Mouse (Mus musculus) MEL (cell line): ENCODE data around the gene Nacc2. TPM values are rescaled to one million over a fixed set of nuclear protein-coding genes. Genes with fewer than 3 reads are reported as not detected.

Experiments
- DNase-seq: peaks from one replicate; pipeline ENCODE4 v3.0.0; 2011; ENCODE audit warnings: low read depth, low spot score
- H3K27ac ChIP-seq: 2 replicates; pipeline ENCODE4 v1.5.1; 2012; ENCODE audit warnings: low read depth, mild to moderate bottlenecking, control low read depth, low read length, moderate library complexity; ENCODE audit not compliant: control insufficient read depth
- H3K27me3 ChIP-seq, 2 experiments: fragments of 150-350 bp in 1 of 2; sonication (generic) in 1 of 2; 2 replicates each; pipeline ENCODE4 v1.6.1; 2012; ENCODE audit warnings: low read length in 2 of 2, mild to moderate bottlenecking in 2 of 2, improper control_type of control experiment in 1 of 2, moderate library complexity in 1 of 2; ENCODE audit not compliant: insufficient read depth in 2 of 2, control insufficient read depth in 1 of 2
- H3K36me3 ChIP-seq, 2 experiments: 2 replicates each; pipeline ENCODE4 v1.6.1; 2012 to 2014; ENCODE audit warnings: low read length in 2 of 2, improper control_type of control experiment in 1 of 2, inconsistent platforms in 1 of 2, mild to moderate bottlenecking in 1 of 2; ENCODE audit not compliant: insufficient read depth in 2 of 2, control insufficient read depth in 1 of 2
- H3K4me1 ChIP-seq, 2 experiments: fragments of 150-350 bp in 1 of 2; sonication (generic) in 1 of 2; 2 replicates each; pipeline ENCODE4 v1.6.1; 2012; ENCODE audit warnings: low read length in 2 of 2, improper control_type of control experiment in 1 of 2, mild to moderate bottlenecking in 1 of 2; ENCODE audit not compliant: insufficient read depth in 2 of 2, control insufficient read depth in 1 of 2
- H3K4me3 ChIP-seq, 2 experiments: fragments of 150-350 bp in 1 of 2; sonication (generic) in 1 of 2; 2 replicates each; pipeline ENCODE4 v1.5.1; 2012; ENCODE audit warnings: low read depth in 2 of 2, low read length in 2 of 2, mild to moderate bottlenecking in 2 of 2, moderate library complexity in 2 of 2, control low read depth in 1 of 2, improper control_type of control experiment in 1 of 2; ENCODE audit not compliant: control insufficient read depth in 1 of 2, insufficient read depth in 1 of 2
- H3K79me2 ChIP-seq: 2 replicates; pipeline ENCODE4 v1.6.1; 2012; ENCODE audit warnings: mild to moderate bottlenecking, low read length, moderate library complexity; ENCODE audit not compliant: control insufficient read depth, poor library complexity, insufficient read depth
- H3K9ac ChIP-seq: 2 replicates; pipeline ENCODE4 v1.6.1; 2012; ENCODE audit warnings: low read depth, mild to moderate bottlenecking, control low read depth, low read length, moderate library complexity; ENCODE audit not compliant: control insufficient read depth, poor library complexity, severe bottlenecking
- H3K9me3 ChIP-seq: fragments of 150-350 bp; sonication (generic); replicated peaks from 2 replicates; pipeline ENCODE4 v1.6.1; 2012; ENCODE audit warnings: mild to moderate bottlenecking, low read length, improper control_type of control experiment, moderate library complexity; ENCODE audit not compliant: insufficient read depth
- CHD1 ChIP-seq: IDR thresholded peaks from 2 replicates; pipeline ENCODE4 v1.6.1; 2012; ENCODE audit warnings: low read depth, mild to moderate bottlenecking, inconsistent platforms, low read length, improper control_type of control experiment
- E2F4 ChIP-seq: IDR thresholded peaks from 2 replicates; pipeline ENCODE4 v1.6.1; 2011; ENCODE audit warnings: low read depth, low read length, improper control_type of control experiment, borderline replicate concordance
- ELF1 ChIP-seq: IDR thresholded peaks from 2 replicates; pipeline ENCODE4 v1.6.1; 2014; ENCODE audit warnings: low read depth, mild to moderate bottlenecking, inconsistent platforms, low read length, improper control_type of control experiment, moderate library complexity
- EP300 ChIP-seq, 2 experiments: IDR thresholded peaks; 2 replicates each; pipeline ENCODE4 v1.6.1; 2011; ENCODE audit warnings: improper control_type of control experiment in 2 of 2, low read length in 2 of 2, low read depth in 1 of 2, mild to moderate bottlenecking in 1 of 2
- JUND ChIP-seq: IDR thresholded peaks from 2 replicates; pipeline ENCODE4 v1.6.1; 2011; ENCODE audit warnings: low read depth, mild to moderate bottlenecking, improper control_type of control experiment, low read length
- MAX ChIP-seq: IDR thresholded peaks from 2 replicates; pipeline ENCODE4 v1.6.1; 2011; ENCODE audit warnings: low read length, improper control_type of control experiment
- MAZ ChIP-seq: IDR thresholded peaks from 2 replicates; pipeline ENCODE4 v1.6.1; 2012; ENCODE audit warnings: low read depth, mild to moderate bottlenecking, inconsistent platforms, low read length, improper control_type of control experiment
- MEF2A ChIP-seq: IDR thresholded peaks from 2 replicates; pipeline ENCODE4 v1.6.1; 2014; ENCODE audit warnings: low read depth, mild to moderate bottlenecking, inconsistent platforms, low read length, improper control_type of control experiment; ENCODE audit not compliant: poor library complexity, insufficient replicate concordance, severe bottlenecking; ENCODE audit errors: extremely low read depth
- MXI1 ChIP-seq: IDR thresholded peaks from 2 replicates; pipeline ENCODE4 v1.6.1; 2011; ENCODE audit warnings: mild to moderate bottlenecking, low read depth, low read length, improper control_type of control experiment
- MYB ChIP-seq: IDR thresholded peaks from 2 replicates; pipeline ENCODE4 v1.6.1; 2011; ENCODE audit warnings: mild to moderate bottlenecking, low read depth, low read length, improper control_type of control experiment
- NRF1 ChIP-seq: IDR thresholded peaks from 2 replicates; pipeline ENCODE4 v1.6.1; 2014; ENCODE audit warnings: low read depth, mild to moderate bottlenecking, inconsistent platforms, low read length, improper control_type of control experiment, moderate library complexity; ENCODE audit not compliant: poor library complexity, insufficient read depth, severe bottlenecking
- POLR2AphosphoS2 ChIP-seq: IDR thresholded peaks from 2 replicates; pipeline ENCODE4 v1.6.1; 2011; ENCODE audit warnings: low read length, improper control_type of control experiment
- RCOR1 ChIP-seq: IDR thresholded peaks from 2 replicates; pipeline ENCODE4 v1.6.1; 2012; ENCODE audit warnings: low read depth, mild to moderate bottlenecking, inconsistent platforms, low read length, improper control_type of control experiment
- SIN3A ChIP-seq: IDR thresholded peaks from 2 replicates; pipeline ENCODE4 v1.6.1; 2012; ENCODE audit warnings: low read length, improper control_type of control experiment, inconsistent platforms
- TAL1 ChIP-seq: IDR thresholded peaks from 2 replicates; pipeline ENCODE4 v1.6.1; 2012; ENCODE audit warnings: mild to moderate bottlenecking, inconsistent platforms, low read length, moderate library complexity, mixed read lengths
- TBP ChIP-seq: IDR thresholded peaks from 2 replicates; pipeline ENCODE4 v1.8.0; 2011; ENCODE audit warnings: low read depth, low read length, improper control_type of control experiment
- USF2 ChIP-seq, 2 experiments: IDR thresholded peaks; 2 replicates each; pipeline ENCODE4 v1.6.1; 2011 to 2012; ENCODE audit warnings: improper control_type of control experiment in 2 of 2, low read length in 2 of 2, borderline replicate concordance in 1 of 2, inconsistent platforms in 1 of 2, low read depth in 1 of 2, mild to moderate bottlenecking in 1 of 2; ENCODE audit not compliant: insufficient read depth in 1 of 2
- ZC3H11A ChIP-seq: IDR thresholded peaks from 2 replicates; pipeline ENCODE4 v1.6.1; 2012; ENCODE audit warnings: low read depth, mild to moderate bottlenecking, inconsistent platforms, low read length, improper control_type of control experiment
- ZKSCAN1 ChIP-seq: IDR thresholded peaks from 2 replicates; pipeline ENCODE4 v1.6.1; 2012; ENCODE audit warnings: low read depth, mild to moderate bottlenecking, inconsistent platforms, low read length, improper control_type of control experiment, moderate library complexity
- ZNF384 ChIP-seq: IDR thresholded peaks from 2 replicates; pipeline ENCODE4 v1.6.1; 2012; ENCODE audit warnings: low read depth, mild to moderate bottlenecking, inconsistent platforms, low read length, improper control_type of control experiment
- polyA plus RNA-seq, 2 experiments: library from polyadenylated mRNA; stranded (reverse) in 1 of 2; unstranded in 1 of 2; fragments of >175 nt in 1 of 2; fragments of >200 nt in 1 of 2; gene quantifications; 2 replicates each; pipeline versions ENCODE4 v1.2.1 to v1.2.4; 2012; ENCODE audit warnings: low replicate concordance in 2 of 2, low read depth in 1 of 2; ENCODE audit not compliant: insufficient read length in 2 of 2, insufficient read depth in 1 of 2, missing spikeins in 1 of 2
- total RNA-seq: library from RNA; depleted of rRNA; stranded (reverse); fragments of 300-350 nt; gene quantifications from 2 replicates; pipeline ENCODE4 v1.2.3, GENCODE M21; 2012

Nacc2 gene
- total and polyA plus RNA-seq, 3 experiments = 0.19 to 1.7 TPM; not detected in 1

DNA sequence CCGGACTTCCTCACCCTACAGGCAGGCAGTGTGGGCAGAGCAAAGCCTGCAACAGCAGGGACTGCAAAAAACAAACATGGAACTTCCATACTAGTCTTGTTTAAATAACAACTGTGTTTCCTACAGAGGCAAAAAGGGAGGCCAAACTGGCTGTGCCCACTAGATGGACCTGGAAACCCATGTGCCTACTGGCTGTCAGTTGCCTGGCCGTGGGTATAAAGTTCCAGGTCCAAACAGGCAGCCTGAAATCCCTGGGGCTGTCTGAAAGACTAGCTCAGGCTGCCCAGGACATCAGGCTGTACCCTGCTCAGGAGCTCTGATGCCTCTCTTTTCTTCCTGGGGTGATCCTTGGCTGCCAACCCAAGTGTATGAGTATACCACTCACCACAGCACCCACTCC, 8.3 kb upstream of the Nacc2 start:
- H3K4me1 ChIP-seq = no peaks in the 10 kb centered on the region
- H3K27ac ChIP-seq = no peak overlapping the region
- H3K79me2 ChIP-seq = no peaks in the 10 kb centered on the region
- no peaks in the 10 kb centered on the region for H3K27me3 ChIP-seq
- no peak overlapping the region for H3K4me3 ChIP-seq
- TF ChIP-seq TAL1 = no peak
- TF ChIP-seq NRF1 = no peak
- TF ChIP-seq POLR2AphosphoS2 = no peak
- no peak for TF ChIP-seq CHD1
- TF ChIP-seq SIN3A = no peak
- TF ChIP-seq ZC3H11A = no peak
- no peak for TF ChIP-seq MEF2A
- no peak for TF ChIP-seq MXI1
- TF ChIP-seq ZNF384 = no peak
- no peak for TF ChIP-seq EP300 (IDR thresholded peaks at IDR 0.05; ENCODE audit: low read depth in 1 of 2, low read length in 2 of 2)
- no peak for TF ChIP-seq MAX
- TF ChIP-seq E2F4 = no peak
- no peak for TF ChIP-seq TBP
- TF ChIP-seq JUND = no peak
- no peak for TF ChIP-seq MAZ
- TF ChIP-seq ZKSCAN1 = no peak
- TF ChIP-seq ELF1 = no peak
- no peak for TF ChIP-seq MYB
- no peaks in the 10 kb centered on the region for H3K36me3 ChIP-seq
- no peaks in the 10 kb centered on the region for H3K9me3 ChIP-seq
- no peak overlapping the region for H3K9ac ChIP-seq
- no peak for DNase-seq

DNA sequence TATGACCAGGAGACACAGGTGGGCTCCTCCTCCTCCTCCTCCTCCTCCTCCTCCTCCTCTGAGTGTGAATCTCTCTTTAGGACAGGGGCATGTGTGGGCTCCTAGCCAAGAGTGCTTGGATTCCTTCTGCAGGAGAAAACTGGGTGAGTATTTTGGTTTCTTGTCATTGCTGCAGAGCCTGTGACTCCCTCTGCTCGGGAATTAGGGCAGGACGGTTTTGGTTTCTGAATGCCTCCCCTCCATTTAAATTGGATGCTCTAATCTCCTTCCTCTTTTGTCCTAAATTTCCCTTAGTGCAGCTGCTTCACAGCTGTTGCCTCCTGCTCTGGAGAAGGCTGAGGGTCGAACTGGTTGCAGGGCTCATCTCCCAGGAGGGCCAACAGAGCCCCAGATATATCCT, 6.9 kb upstream of the Nacc2 start:
- Histone ChIP-seq H3K27me3 (no peaks in the 10 kb centered on the region), H3K4me3 (no peak overlapping the region), H3K9ac (no peak overlapping the region), H3K79me2 (no peaks in the 10 kb centered on the region), H3K27ac (no peak overlapping the region), H3K36me3 (no peaks in the 10 kb centered on the region), H3K9me3 (no peaks in the 10 kb centered on the region), H3K4me1 (no peaks in the 10 kb centered on the region)
- no peak for DNase-seq
- no peak for TF ChIP-seq RCOR1
- no peak for TF ChIP-seq USF2 (IDR thresholded peaks at IDR 0.05; ENCODE audit: borderline replicate concordance in 1 of 2, insufficient read depth in 1 of 2, low read depth in 1 of 2, low read length in 2 of 2)
- TF ChIP-seq TAL1 = no peak
- TF ChIP-seq MYB = no peak
